Mouse (Mus musculus): ENCODE data around the gene Racgap1. TPM values are rescaled to one million over a fixed set of nuclear protein-coding genes. Genes with fewer than 3 reads are reported as not detected.

The Racgap1 gene
- polyA plus RNA-seq (2015; fragmentation: Nextera tagmentation; extraction: Ambion mirVana) = 59.4 and 84.9 TPM in 2 replicates

GRCm38 (mm10) chr15:99651163-99651872 lies at the start of gene Racgap1:
Gene Racgap1, minus strand, starts transcription at chr15:99651656.
- peak; percentile 91 for ATAC-seq (ENCODE audit: low FRiP score)
- peak within 1 kb of the TSS; percentile 94 for H3K4me3 ChIP-seq (replicated peaks)
- under 1% methylated on average over 59 of the region's 68 CpGs for WGBS
- H3K27me3 ChIP-seq (replicated peaks) = no peaks in the 10 kb centered on the region; the same call in 1 of the 2 replicates
- H3K9ac ChIP-seq (replicated peaks) = peak within 1 kb of the TSS; percentile 77
- H3K4me2 ChIP-seq = peak within 1 kb of the TSS; percentile 94
- H3K4me1 ChIP-seq = peaks cover 70% of the 10 kb centered on the region
- no peaks in the 10 kb centered on the region for H3K36me3 ChIP-seq
- no peaks in the 10 kb centered on the region for H3K9me3 ChIP-seq (replicated peaks)
- H3K27ac ChIP-seq (replicated peaks) = 0 out of 2 replicates have a peak within 1 kb of the TSS, but pooled peaks have one; percentile 23

GRCm38 (mm10) chr15:99700219-99701106 lies 49.0 kb upstream of the Racgap1 start:
- Histone ChIP-seq H3K36me3 (peaks cover 37% of the 10 kb centered on the region), H3K4me1 (peaks cover 33% of the 10 kb centered on the region), H3K9me3 (replicated peaks) (no peaks in the 10 kb centered on the region), H3K27ac (replicated peaks) (peak overlapping the region; percentile 98; the same call in 1 of the 2 replicates), H3K27me3 (replicated peaks) (no peaks in the 10 kb centered on the region), H3K9ac (replicated peaks) (no peak overlapping the region), H3K4me3 (replicated peaks) (no peak overlapping the region), H3K4me2 (no peak overlapping the region)
- no peak for ATAC-seq (ENCODE audit: low FRiP score)
- WGBS = 88% methylated on average over 18 of the region's 18 CpGs

GRCm38 (mm10) chr15:99699715-99700114 lies 48.3 kb upstream of the Racgap1 start:
- peaks cover 28% of the 10 kb centered on the region for H3K4me1 ChIP-seq
- H3K4me2 ChIP-seq = no peak overlapping the region
- no peak overlapping the region for H3K4me3 ChIP-seq (replicated peaks)
- H3K9ac ChIP-seq (replicated peaks) = no peak overlapping the region; the same call in 1 of the 2 replicates
- WGBS = 62% methylated on average over 10 of the region's 10 CpGs
- no peak for ATAC-seq (ENCODE audit: low FRiP score)
- no peaks in the 10 kb centered on the region for H3K27me3 ChIP-seq (replicated peaks)
- peaks cover 44% of the 10 kb centered on the region for H3K36me3 ChIP-seq
- 0 out of 2 replicates have a peak overlapping the region, but pooled peaks have one; percentile 18 for H3K27ac ChIP-seq (replicated peaks)
- H3K9me3 ChIP-seq (replicated peaks) = no peaks in the 10 kb centered on the region

GRCm38 (mm10) chr15:99698533-99699085 lies 47.2 kb upstream of the Racgap1 start:
- H3K36me3 ChIP-seq = peaks cover 44% of the 10 kb centered on the region
- H3K27ac ChIP-seq (replicated peaks) = no peak overlapping the region
- H3K4me3 ChIP-seq (replicated peaks) = no peak overlapping the region
- no peaks in the 10 kb centered on the region for H3K27me3 ChIP-seq (replicated peaks)
- no peak overlapping the region for H3K4me2 ChIP-seq
- no peak overlapping the region for H3K9ac ChIP-seq (replicated peaks)
- no peaks in the 10 kb centered on the region for H3K9me3 ChIP-seq (replicated peaks)
- H3K4me1 ChIP-seq = peaks cover 17% of the 10 kb centered on the region
- WGBS = 42% methylated on average over 20 of the region's 20 CpGs
- ATAC-seq (ENCODE audit: low FRiP score) = no peak

GRCm38 (mm10) chr15:99697309-99697708 lies 45.9 kb upstream of the Racgap1 start:
- 42% methylated on average over 2 of the region's 2 CpGs for WGBS
- Histone ChIP-seq H3K27ac (replicated peaks) (no peak overlapping the region), H3K4me2 (no peak overlapping the region), H3K4me1 (peaks cover 13% of the 10 kb centered on the region; the same call in 1 of the 2 replicates), H3K9me3 (replicated peaks) (no peaks in the 10 kb centered on the region), H3K9ac (replicated peaks) (no peak overlapping the region), H3K27me3 (replicated peaks) (no peaks in the 10 kb centered on the region), H3K4me3 (replicated peaks) (no peak overlapping the region), H3K36me3 (peaks cover 50% of the 10 kb centered on the region)
- ATAC-seq (ENCODE audit: low FRiP score) = no peak

- H3K4me2 ChIP-seq = no peak overlapping the region
- peaks cover 28% of the 10 kb centered on the region for H3K4me1 ChIP-seq
- ATAC-seq (ENCODE audit: low FRiP score) = no peak
- H3K27me3 ChIP-seq (replicated peaks) = no peaks in the 10 kb centered on the region
- no peak overlapping the region for H3K4me3 ChIP-seq (replicated peaks)
- H3K27ac ChIP-seq (replicated peaks) = no peak overlapping the region
- H3K9ac ChIP-seq (replicated peaks) = no peak overlapping the region
- peaks cover 32% of the 10 kb centered on the region for H3K36me3 ChIP-seq
- no peaks in the 10 kb centered on the region for H3K9me3 ChIP-seq (replicated peaks)
- 53% methylated on average over 9 of the region's 9 CpGs for WGBS
These were observed 40.5 kb upstream of the Racgap1 start for GRCm38 (mm10) chr15:99691976-99692375.

GRCm38 (mm10) chr15:99690924-99691323 lies 39.5 kb upstream of the Racgap1 start:
- Histone ChIP-seq H3K9ac (replicated peaks) (no peak overlapping the region), H3K4me2 (no peak overlapping the region), H3K36me3 (peaks cover 32% of the 10 kb centered on the region), H3K4me1 (peaks cover 28% of the 10 kb centered on the region), H3K4me3 (replicated peaks) (no peak overlapping the region), H3K27ac (replicated peaks) (no peak overlapping the region), H3K9me3 (replicated peaks) (no peaks in the 10 kb centered on the region), H3K27me3 (replicated peaks) (no peaks in the 10 kb centered on the region)
- ATAC-seq (ENCODE audit: low FRiP score) = no peak
- 35% methylated on average over 4 of the region's 4 CpGs for WGBS

- WGBS = 2% methylated on average over 4 of the region's 4 CpGs
These were observed 37.3 kb upstream of the Racgap1 start for GRCm38 (mm10) chr15:99688712-99689111.

GRCm38 (mm10) chr15:99684156-99684555 lies 32.7 kb upstream of the Racgap1 start:
- no peak overlapping the region for H3K9ac ChIP-seq (replicated peaks)
- no peak overlapping the region for H3K4me3 ChIP-seq (replicated peaks)
- WGBS = 93% methylated on average over 5 of the region's 5 CpGs
- peaks cover 14% of the 10 kb centered on the region; the same call in 1 of the 2 replicates for H3K4me1 ChIP-seq
- no peaks in the 10 kb centered on the region for H3K27me3 ChIP-seq (replicated peaks)
- no peaks in the 10 kb centered on the region for H3K9me3 ChIP-seq (replicated peaks)
- H3K27ac ChIP-seq (replicated peaks) = no peak overlapping the region
- ATAC-seq (ENCODE audit: low FRiP score) = no peak
- no peak overlapping the region for H3K4me2 ChIP-seq
- H3K36me3 ChIP-seq = peaks cover 33% of the 10 kb centered on the region

More at GRCm38 (mm10) chr15:99688712-99689111, 37.3 kb upstream of the Racgap1 start:
- H3K4me2 ChIP-seq = no peak overlapping the region
- no peaks in the 10 kb centered on the region for H3K9me3 ChIP-seq (replicated peaks)
- ATAC-seq (ENCODE audit: low FRiP score) = 0 out of 2 replicates have a peak, but pooled peaks have one; percentile 43
- no peaks in the 10 kb centered on the region for H3K27me3 ChIP-seq (replicated peaks)
- H3K36me3 ChIP-seq = peaks cover 32% of the 10 kb centered on the region
- no peak overlapping the region for H3K27ac ChIP-seq (replicated peaks)
- no peak overlapping the region for H3K4me3 ChIP-seq (replicated peaks)
- no peak overlapping the region for H3K9ac ChIP-seq (replicated peaks)
- H3K4me1 ChIP-seq = peaks cover 28% of the 10 kb centered on the region

- Histone ChIP-seq H3K4me3 (replicated peaks) (no peak overlapping the region), H3K36me3 (peaks cover 33% of the 10 kb centered on the region), H3K27me3 (replicated peaks) (no peaks in the 10 kb centered on the region), H3K9ac (replicated peaks) (no peak overlapping the region), H3K9me3 (replicated peaks) (no peaks in the 10 kb centered on the region), H3K4me1 (peaks cover 21% of the 10 kb centered on the region), H3K4me2 (no peak overlapping the region), H3K27ac (replicated peaks) (no peak overlapping the region)
- ATAC-seq (ENCODE audit: low FRiP score) = no peak
- 91% methylated on average over 7 of the region's 7 CpGs for WGBS
These were observed 31.4 kb upstream of the Racgap1 start for GRCm38 (mm10) chr15:99682880-99683279.

GRCm38 (mm10) chr15:99679008-99679407 lies 27.6 kb upstream of the Racgap1 start:
- Histone ChIP-seq H3K4me3 (replicated peaks) (no peak overlapping the region), H3K27ac (replicated peaks) (no peak overlapping the region), H3K27me3 (replicated peaks) (no peaks in the 10 kb centered on the region), H3K4me1 (peaks cover 56% of the 10 kb centered on the region), H3K36me3 (peaks cover 14% of the 10 kb centered on the region; the same call in 1 of the 2 replicates), H3K4me2 (peak overlapping the region; percentile 30), H3K9me3 (replicated peaks) (no peaks in the 10 kb centered on the region), H3K9ac (replicated peaks) (no peak overlapping the region)
- 67% methylated on average over 7 of the region's 7 CpGs for WGBS
- no peak for ATAC-seq (ENCODE audit: low FRiP score)

Data from neural tube, embryonic 15.5 days (tissue).